Mouse (Mus musculus): ENCODE results near the gene Otulinl. TPM values are rescaled to one million over a fixed set of nuclear protein-coding genes. Genes with fewer than 3 reads are reported as not detected.

Gene Otulinl
- polyA plus RNA-seq, 2 experiments, result 3.3 to 6.8 TPM

DNA sequence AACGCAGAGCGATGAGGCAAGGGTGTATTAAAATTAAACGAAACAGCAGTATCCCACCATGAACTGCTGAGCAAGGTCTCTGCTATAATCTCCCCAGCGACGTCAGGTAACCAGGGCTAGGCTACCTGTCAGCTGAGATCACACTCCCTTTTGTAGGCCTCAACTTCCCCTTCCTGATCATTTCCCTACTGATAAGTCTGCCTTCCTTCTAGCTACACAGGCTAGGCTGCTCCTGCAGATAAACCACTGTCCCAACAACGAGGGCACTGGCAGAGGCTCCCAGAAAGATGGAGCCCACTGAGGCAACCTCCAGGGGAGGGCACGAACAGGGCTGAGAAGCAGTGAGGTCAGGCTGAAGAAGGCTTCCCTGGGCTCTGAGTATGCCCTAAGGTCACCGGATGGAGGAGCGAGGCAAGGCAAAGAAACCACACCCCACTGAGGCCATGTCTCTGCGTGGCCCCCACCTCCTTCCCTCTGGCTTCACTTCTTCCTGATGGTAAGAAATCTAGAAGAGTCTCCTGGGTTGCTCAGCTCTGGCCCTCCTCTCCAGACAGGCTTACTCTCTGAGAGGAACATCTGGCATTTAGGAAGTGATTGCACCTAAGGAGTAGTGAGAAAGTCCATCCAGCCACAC is 9.7 kb downstream of the Otulinl start:
- Histone ChIP-seq H3K27ac (no peak overlapping the region), H3K36me3 (replicated peaks; ENCODE audit: control insufficient read depth, insufficient read depth, low read depth) (no peaks in the 10 kb centered on the region), H3K4me1 (replicated peaks; ENCODE audit: control insufficient read depth in 2 of 2, insufficient read depth in 2 of 2, low read length in 1 of 2) (peaks cover 2 to 21% of the 10 kb centered on the region in 2 experiments; a peak in 3 of 4 replicates), H3K27me3 (ENCODE audit: control insufficient read depth, insufficient read depth, low read length) (no peaks in the 10 kb centered on the region), H3K4me3 (ENCODE audit: insufficient read depth in 1 of 2, low read depth in 2 of 2, low read length in 2 of 2) (no peak overlapping the region), H3K4me2 (ENCODE audit: low read depth) (no peak overlapping the region), H3K9ac (replicated peaks) (no peak overlapping the region), H3K9me3 (ENCODE audit: control insufficient read depth, low read length) (no peaks in the 10 kb centered on the region)
- TF ChIP-seq CTCF (IDR thresholded peaks at IDR 0.05; ENCODE audit: low read depth), result no peak
- TF ChIP-seq EP300 (IDR thresholded peaks at IDR 0.05; ENCODE audit: low read depth), result no peak
- DNase-seq (ENCODE audit: low read depth in 3 of 3, low spot score in 3 of 3) (no peak), ATAC-seq (ENCODE audit: insufficient read depth) (peak; percentile 15; the same call in 1 of the 2 replicates)
- 18% methylated on average over 10 of the region's 10 CpGs for WGBS (ENCODE audit: insufficient replicate concordance)

DNA sequence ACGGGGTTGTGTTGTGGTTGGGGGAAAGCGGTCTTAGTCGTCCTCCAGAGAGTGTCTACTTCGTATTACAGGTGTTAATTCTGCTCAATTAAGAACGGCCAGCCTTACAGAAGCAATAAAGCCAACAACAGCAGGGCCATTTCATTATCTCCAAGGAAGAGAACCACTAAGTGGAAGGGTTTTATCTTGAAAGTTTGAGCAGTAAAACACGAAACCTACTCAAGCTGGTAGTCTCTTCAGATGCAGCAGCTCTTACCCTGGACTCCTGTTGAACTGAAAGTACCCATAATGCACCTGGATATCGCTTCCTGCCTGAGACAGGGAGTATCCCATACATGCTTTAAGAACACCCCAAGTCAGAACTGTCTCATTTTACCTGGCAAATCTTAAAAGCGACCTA is 10.7 kb downstream of the Otulinl start:
- Histone ChIP-seq H3K27me3 (ENCODE audit: control insufficient read depth, insufficient read depth, low read length) (no peaks in the 10 kb centered on the region), H3K36me3 (replicated peaks; ENCODE audit: control insufficient read depth, insufficient read depth, low read depth) (no peaks in the 10 kb centered on the region), H3K4me3 (ENCODE audit: insufficient read depth in 1 of 2, low read depth in 2 of 2, low read length in 2 of 2) (no peak overlapping the region), H3K9me3 (ENCODE audit: control insufficient read depth, low read length) (no peaks in the 10 kb centered on the region), H3K4me2 (ENCODE audit: low read depth) (no peak overlapping the region; the same call in 1 of the 2 replicates), H3K4me1 (replicated peaks; ENCODE audit: control insufficient read depth in 2 of 2, insufficient read depth in 2 of 2, low read length in 1 of 2) (peaks cover 2 to 21% of the 10 kb centered on the region in 2 experiments; a peak in 3 of 4 replicates), H3K9ac (replicated peaks) (no peak overlapping the region), H3K27ac (no peak overlapping the region)
- DNase-seq (ENCODE audit: low read depth in 3 of 3, low spot score in 3 of 3), result no peak
- no peak for TF ChIP-seq EP300 (IDR thresholded peaks at IDR 0.05; ENCODE audit: low read depth)
- no peak for TF ChIP-seq CTCF (IDR thresholded peaks at IDR 0.05; ENCODE audit: low read depth)
- WGBS (ENCODE audit: insufficient replicate concordance), result 46% methylated on average over 8 of the region's 8 CpGs
- no peak for ATAC-seq (ENCODE audit: insufficient read depth)

DNA sequence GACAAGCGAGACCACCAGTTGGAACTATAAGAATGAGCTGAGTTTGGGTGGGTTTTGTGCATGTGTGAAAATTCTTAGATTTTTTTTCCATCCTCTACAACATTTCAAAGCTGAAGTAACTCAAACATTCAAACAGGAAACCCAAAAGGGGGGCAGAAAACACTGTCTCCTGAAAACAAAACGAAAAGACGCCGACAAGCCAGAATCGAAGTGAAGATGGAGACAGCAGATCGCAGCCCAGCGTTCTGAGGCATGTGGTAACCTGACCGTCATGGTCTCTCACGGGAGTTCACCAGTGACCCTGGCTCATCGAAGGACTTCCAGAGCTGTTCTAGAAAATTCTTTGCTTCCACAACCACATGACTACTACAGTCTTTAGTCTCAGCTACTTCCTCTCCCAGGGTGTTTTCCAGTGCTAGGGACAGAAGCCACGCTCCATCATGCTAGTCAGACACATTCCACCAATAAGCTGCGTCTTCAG is 11.4 kb downstream of the Otulinl start:
- ATAC-seq (ENCODE audit: insufficient read depth) (no peak), DNase-seq (ENCODE audit: low read depth in 3 of 3, low spot score in 3 of 3) (no peak)
- Histone ChIP-seq H3K27ac (no peak overlapping the region), H3K4me3 (ENCODE audit: insufficient read depth in 1 of 2, low read depth in 2 of 2, low read length in 2 of 2) (no peak overlapping the region), H3K4me2 (ENCODE audit: low read depth) (no peak overlapping the region), H3K4me1 (replicated peaks; ENCODE audit: control insufficient read depth in 2 of 2, insufficient read depth in 2 of 2, low read length in 1 of 2) (peaks cover 2 to 19% of the 10 kb centered on the region in 2 experiments; a peak in 3 of 4 replicates), H3K27me3 (ENCODE audit: control insufficient read depth, insufficient read depth, low read length) (no peaks in the 10 kb centered on the region), H3K9me3 (ENCODE audit: control insufficient read depth, low read length) (no peaks in the 10 kb centered on the region), H3K36me3 (replicated peaks; ENCODE audit: control insufficient read depth, insufficient read depth, low read depth) (no peaks in the 10 kb centered on the region), H3K9ac (replicated peaks) (no peak overlapping the region)
- TF ChIP-seq CTCF (IDR thresholded peaks at IDR 0.05; ENCODE audit: low read depth) (no peak), EP300 (IDR thresholded peaks at IDR 0.05; ENCODE audit: low read depth) (no peak)
- WGBS (ENCODE audit: insufficient replicate concordance), result 76% methylated on average over 12 of the region's 12 CpGs

DNA sequence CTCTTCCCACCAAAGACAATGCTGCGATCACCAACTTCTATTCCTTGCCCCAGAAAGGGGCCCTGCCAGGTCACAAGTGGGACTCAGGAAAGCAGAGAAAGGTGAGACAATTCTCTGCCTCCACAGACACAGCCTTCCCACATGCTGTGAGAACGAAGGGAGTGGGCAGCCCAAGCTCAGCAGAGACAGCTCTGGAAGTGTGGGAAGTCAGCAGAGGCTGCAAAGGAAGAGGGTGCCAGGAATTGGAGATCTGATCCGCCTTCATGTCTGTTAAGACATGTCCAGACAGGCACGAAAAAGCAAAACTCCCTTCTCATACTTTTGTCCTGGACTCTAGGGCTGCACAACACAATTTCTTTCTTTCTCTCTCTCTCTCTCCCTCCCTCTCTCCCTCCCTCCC is 12.1 kb downstream of the Otulinl start:
- Histone ChIP-seq H3K36me3 (replicated peaks; ENCODE audit: control insufficient read depth, insufficient read depth, low read depth) (no peaks in the 10 kb centered on the region), H3K9ac (replicated peaks) (no peak overlapping the region), H3K4me1 (replicated peaks; ENCODE audit: control insufficient read depth in 2 of 2, insufficient read depth in 2 of 2, low read length in 1 of 2) (peaks cover 2 to 18% of the 10 kb centered on the region in 2 experiments; a peak in 3 of 4 replicates), H3K4me3 (ENCODE audit: insufficient read depth in 1 of 2, low read depth in 2 of 2, low read length in 2 of 2) (no peak overlapping the region), H3K27ac (no peak overlapping the region), H3K4me2 (ENCODE audit: low read depth) (no peak overlapping the region), H3K27me3 (ENCODE audit: control insufficient read depth, insufficient read depth, low read length) (no peaks in the 10 kb centered on the region), H3K9me3 (ENCODE audit: control insufficient read depth, low read length) (no peaks in the 10 kb centered on the region)
- WGBS (ENCODE audit: insufficient replicate concordance), result 59% methylated on average over 4 of the region's 4 CpGs
- no peak for ATAC-seq (ENCODE audit: insufficient read depth)
- no peak for TF ChIP-seq CTCF (IDR thresholded peaks at IDR 0.05; ENCODE audit: low read depth)
- TF ChIP-seq EP300 (IDR thresholded peaks at IDR 0.05; ENCODE audit: low read depth), result no peak
- DNase-seq (ENCODE audit: low read depth in 3 of 3, low spot score in 3 of 3), result no peak

DNA sequence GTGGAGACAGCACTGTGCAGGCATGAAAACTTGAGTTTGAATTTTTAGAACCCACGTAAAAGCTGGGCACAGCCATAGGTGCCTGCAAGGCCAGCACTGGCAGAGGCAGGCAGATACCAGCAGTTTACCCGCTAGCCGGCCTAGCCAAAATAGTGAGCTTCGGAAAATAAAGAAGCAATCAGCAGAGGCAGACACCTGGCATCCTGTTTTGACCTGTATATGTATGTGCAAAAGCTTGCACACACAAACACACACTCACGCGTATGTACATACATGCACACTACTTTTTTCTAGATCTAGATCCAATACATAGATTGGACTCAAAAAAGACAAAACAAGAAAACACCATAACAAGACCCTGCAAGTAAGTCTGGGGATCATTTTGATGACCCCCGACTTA is 12.8 kb downstream of the Otulinl start:
- H3K27me3 ChIP-seq (ENCODE audit: control insufficient read depth, insufficient read depth, low read length), result no peaks in the 10 kb centered on the region
- WGBS (ENCODE audit: insufficient replicate concordance), result 68% methylated on average over 7 of the region's 7 CpGs
- no peak for ATAC-seq (ENCODE audit: insufficient read depth)
- TF ChIP-seq EP300 (IDR thresholded peaks at IDR 0.05; ENCODE audit: low read depth) (no peak), CTCF (IDR thresholded peaks at IDR 0.05; ENCODE audit: low read depth) (no peak)
- no peak for DNase-seq (ENCODE audit: low read depth in 3 of 3, low spot score in 3 of 3)
- peaks cover 2 to 18% of the 10 kb centered on the region in 2 experiments; a peak in 3 of 4 replicates for H3K4me1 ChIP-seq (replicated peaks; ENCODE audit: control insufficient read depth in 2 of 2, insufficient read depth in 2 of 2, low read length in 1 of 2)
- no peak overlapping the region for H3K27ac ChIP-seq
- no peak overlapping the region for H3K4me3 ChIP-seq (ENCODE audit: insufficient read depth in 1 of 2, low read depth in 2 of 2, low read length in 2 of 2)
- no peak overlapping the region for H3K4me2 ChIP-seq (ENCODE audit: low read depth)
- no peaks in the 10 kb centered on the region for H3K36me3 ChIP-seq (replicated peaks; ENCODE audit: control insufficient read depth, insufficient read depth, low read depth)
- H3K9ac ChIP-seq (replicated peaks), result no peak overlapping the region
- H3K9me3 ChIP-seq (ENCODE audit: control insufficient read depth, low read length), result no peaks in the 10 kb centered on the region
